Mouse (Mus musculus): ENCODE results near the gene Ncbp2.
"Not testable (repeated sequence)": the region's sequence is repeated elsewhere in the genome, so short reads cannot be mapped to it uniquely, and the experiment has no call there.

Ncbp2 gene

DNA sequence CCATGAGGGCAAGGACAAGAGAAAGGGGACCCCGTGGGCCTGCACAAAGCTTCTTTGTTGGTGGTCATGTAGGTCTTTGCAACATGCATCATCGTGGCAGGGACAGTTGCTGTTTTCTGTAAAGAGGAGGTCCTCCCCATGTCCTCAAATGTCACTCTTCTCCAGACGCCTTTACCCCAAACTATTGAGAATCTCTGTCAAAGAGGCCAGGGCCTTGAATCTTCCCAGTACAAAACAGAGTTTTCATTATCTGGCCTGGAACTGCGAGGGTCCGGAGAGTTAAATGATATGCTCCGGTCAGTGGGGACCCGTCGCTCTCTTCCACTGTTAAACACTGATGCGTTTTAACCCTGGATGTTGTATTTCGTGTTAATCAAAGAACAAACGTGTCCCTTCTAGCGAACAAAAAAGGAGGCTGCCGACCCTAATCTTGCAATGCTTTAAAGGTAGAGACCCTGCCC lies 13.7 kb upstream of the Ncbp2 start:
- intact Hi-C loops (cut with DNase I), result no loop called here

DNA sequence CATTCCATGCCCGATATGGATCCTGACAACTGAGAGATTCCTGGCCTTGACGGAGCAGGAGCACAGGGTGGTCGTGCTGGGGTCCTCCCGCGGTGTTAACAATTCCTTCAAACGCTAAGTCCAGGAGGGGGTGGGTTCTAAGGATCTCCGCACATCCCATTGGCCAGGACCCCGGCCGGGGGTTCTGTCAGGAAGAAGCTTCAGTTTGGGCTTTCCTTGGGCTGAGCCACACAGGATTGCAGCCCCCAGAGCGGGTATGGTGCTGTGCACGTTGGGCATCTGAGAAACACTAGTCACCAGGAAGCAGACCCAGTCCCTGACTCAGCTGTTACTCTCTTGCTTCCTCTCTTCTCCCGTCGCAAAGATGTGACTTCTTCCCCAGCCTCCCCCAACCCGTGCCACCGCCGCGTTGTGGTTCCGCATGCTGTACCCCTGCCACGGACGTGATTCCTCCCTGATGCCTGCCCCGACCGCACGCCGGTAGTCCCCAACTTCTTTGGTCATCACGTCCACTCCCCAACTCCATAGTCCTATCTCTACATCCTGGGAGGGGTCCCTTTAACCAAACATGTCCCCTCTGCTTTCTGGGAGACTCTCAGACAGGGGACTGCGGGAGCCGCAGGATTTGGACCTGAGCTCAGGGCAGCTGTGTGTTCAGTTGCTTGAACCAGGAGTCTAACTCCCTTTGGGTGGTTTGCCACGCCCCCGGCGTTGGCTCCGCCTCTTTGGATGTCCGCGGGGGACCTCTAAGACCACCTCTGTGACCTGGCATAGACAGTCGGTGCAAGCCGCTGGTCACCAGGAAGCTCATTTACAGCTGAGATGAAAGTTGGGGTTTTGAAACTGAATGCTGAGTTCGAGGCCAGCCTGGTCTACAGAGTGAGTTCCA lies 13.0 kb upstream of the Ncbp2 start:
- intact Hi-C loops (cut with DNase I), result no loop called here

GRCm38 (mm10) chr16:31936568-31936967 lies 11.7 kb upstream of the Ncbp2 start:
- intact Hi-C loops (cut with DNase I), result no loop called here

GRCm38 (mm10) chr16:31938856-31939255 lies 9.5 kb upstream of the Ncbp2 start:
- intact Hi-C loops (cut with DNase I), result no loop called here

GRCm38 (mm10) chr16:31940586-31940985 lies 7.7 kb upstream of the Ncbp2 start:
- intact Hi-C loops (cut with DNase I), result no loop called here

DNA sequence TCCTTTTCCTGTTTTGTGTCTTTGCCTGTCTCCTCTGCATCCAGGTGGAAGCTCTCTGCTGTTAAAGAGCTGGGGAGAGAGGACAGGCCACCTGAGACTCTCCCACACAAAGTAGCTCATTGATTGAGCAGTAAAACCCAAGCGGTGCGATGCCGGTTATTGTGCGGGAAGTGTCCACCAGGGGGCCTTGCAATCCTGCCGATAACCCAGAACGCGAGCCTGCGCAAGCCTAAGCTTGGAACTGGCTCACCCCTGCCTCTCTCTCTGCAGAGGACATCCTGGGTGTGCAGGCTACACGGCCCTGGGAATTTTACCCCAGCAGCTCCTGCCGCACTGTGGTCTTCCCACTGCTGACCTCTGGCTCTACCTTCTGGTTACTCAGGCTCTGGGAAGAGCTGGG lies 4.3 kb upstream of the Ncbp2 start:
- intact Hi-C loops (cut with DNase I), result no loop called here

- intact Hi-C loops (cut with DNase I), result no loop called here
These were observed 3.5 kb upstream of the Ncbp2 start for GRCm38 (mm10) chr16:31944698-31945255.

DNA sequence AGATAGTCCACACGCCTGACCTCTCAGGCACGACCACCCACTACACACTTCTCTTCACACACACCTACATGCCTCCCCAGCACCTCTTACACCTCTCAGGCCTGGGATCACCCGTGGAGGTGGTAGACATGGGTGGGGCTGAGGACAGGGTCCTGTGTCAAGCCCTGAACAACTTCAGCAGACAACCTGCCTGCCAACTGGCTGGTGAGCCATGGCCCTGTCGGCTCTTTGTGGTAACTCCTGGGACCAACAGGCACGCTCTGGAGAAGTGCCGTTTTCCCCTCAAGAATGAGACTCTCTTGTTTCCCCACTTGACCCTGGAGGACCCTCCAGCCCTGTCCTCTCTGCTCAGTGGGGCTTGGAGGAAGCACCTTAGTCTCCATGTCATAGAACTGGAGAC lies 2.9 kb upstream of the Ncbp2 start:
- intact Hi-C loops (cut with DNase I), result no loop called here

DNA sequence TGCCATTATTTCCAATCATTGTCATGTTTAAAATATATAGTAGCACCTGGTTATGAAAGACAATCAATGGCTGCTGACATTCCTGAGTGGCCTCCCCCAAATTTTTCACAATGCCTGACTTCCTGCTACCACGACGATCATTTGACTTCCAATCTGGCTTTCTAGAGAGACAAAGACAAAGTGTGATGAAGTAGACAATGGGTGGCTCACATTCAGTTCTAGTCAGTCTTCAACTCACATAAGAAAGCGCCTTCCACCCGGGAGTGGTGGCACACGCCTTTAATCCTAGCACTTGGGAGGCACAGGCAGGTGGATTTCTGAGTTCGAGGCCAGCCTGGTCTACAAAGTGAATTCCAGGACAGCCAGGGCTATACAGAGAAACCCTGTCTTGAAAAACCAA lies 2.3 kb upstream of the Ncbp2 start:
- intact Hi-C loops (cut with DNase I), result not testable (repeated sequence)

- intact Hi-C loops (cut with DNase I), result no loop called here
These were observed 980 bp upstream of the Ncbp2 start for GRCm38 (mm10) chr16:31947333-31947732.

DNA sequence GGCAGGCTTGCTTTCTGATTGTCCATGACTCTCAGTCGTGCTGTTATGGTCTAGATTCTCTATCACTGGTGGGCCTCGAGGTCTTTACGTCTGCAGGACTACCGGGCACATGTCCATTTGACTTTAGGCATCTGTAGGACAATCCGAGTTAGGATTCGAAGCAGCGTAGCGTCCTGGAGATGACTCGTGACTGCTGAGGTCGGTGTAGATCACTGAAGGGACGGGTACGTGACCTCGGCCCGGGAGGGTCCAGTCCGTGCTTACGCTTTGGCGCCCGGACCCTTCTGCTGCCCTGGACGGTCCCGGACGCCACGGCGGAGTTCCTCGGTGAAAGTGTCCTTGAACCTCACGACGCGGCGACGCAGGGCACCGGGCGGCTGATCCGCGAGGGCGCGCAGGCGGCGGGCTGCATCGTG lies 404 bp upstream of the Ncbp2 start:
- intact Hi-C loops (cut with DNase I), result loop anchor here (2.0 kb wide), 1 partner anchor 55 kb away; the partner anchor contains the start of gene Senp5

- intact Hi-C loops (cut with DNase I), result no loop called here
These were observed 14.9 kb downstream of the Ncbp2 start for GRCm38 (mm10) chr16:31963224-31963623.

DNA sequence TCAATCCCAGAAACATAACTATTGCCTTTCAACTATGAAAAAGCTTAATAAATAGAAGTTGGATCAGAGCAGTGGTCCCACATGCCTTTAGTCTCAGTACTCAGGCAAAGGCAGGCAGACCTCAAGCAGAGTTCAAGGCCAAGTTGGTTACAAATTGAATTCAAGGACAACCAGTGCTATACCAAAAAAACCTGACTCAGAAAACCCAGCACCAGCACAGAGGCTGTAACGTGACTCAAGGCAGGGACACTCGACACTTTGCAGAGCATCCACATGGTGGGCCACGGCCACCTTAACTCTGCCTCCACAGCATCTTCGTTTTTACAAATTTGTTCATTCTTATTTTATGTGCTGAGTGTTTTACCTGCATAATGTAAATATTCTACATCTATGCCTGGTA lies 26.9 kb downstream of the Ncbp2 start:
- intact Hi-C loops (cut with DNase I), result no loop called here

GRCm38 (mm10) chr16:31979501-31979900 lies 31.2 kb downstream of the Ncbp2 start:
- intact Hi-C loops (cut with DNase I), result no loop called here

GRCm38 (mm10) chr16:31980946-31981345 lies 32.6 kb downstream of the Ncbp2 start:
- intact Hi-C loops (cut with DNase I), result no loop called here

DNA sequence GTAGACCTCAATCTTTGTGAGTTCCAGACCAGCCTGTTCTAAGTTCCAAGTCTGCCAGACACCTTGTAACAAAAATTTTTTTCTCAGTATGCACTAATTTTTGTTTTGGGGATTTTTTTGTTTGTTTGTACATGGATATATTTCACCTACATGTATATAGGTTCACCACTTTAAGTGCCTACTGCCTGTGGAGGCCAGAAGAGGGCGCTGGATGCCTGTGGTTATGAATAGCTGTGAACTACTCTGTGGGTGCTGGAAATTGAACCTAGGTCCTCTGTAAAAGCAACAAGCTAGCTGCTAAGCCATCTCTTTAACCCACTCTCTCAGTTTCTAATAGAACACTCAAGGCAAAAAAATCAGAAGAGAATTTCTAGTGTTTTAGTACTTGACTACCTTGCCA lies 43.7 kb downstream of the Ncbp2 start:
- intact Hi-C loops (cut with DNase I), result no loop called here

DNA sequence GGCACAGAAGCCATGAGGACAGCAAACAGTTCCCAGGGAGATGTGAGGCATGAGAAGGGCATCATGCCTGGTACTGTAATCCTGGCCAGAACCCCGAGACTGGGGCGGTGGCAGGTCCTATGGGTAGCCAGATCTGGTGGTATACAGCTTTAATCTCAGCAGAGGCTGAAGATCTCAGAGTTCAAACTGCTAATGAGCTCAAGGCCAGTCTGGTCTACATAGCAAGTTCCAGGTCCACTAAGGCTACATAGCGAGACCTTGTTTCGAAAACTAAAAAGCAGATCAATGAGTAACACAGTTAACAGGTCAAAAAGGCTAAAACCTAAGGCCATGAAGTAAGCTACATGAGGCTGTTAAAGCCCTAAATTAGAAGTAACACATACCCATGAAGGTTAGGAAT lies 44.9 kb downstream of the Ncbp2 start:
- intact Hi-C loops (cut with DNase I), result no loop called here

DNA sequence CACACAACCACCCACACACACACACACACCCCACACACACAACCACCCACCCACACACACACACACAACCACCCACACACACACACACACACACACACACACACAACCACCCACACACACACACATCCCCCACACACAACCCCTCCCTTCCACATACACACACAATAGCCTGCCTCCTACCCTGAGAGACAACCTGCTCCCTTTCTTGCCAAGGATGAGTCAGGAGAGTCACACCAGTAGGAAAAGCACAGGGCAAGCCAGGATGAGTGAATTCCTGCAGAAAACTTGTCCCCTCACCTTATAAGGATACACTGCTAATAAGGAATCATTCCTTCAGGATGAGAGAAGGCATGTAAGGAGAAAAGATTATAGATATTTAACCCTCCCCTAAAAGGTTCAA lies 45.6 kb downstream of the Ncbp2 start:
- intact Hi-C loops (cut with DNase I), result no loop called here

GRCm38 (mm10) chr16:31996371-31996770 lies 48.1 kb downstream of the Ncbp2 start:
- intact Hi-C loops (cut with DNase I), result no loop called here

- intact Hi-C loops (cut with DNase I), result loop anchor here (2.0 kb wide), 1 partner anchor 54 kb away; the partner anchor contains the start of genes 0610012G03Rik and Ncbp2
These were observed 54.5 kb downstream of the Ncbp2 start, which contains the start of gene Senp5 for GRCm38 (mm10) chr16:32002509-32003477. Gene Senp5, minus strand, starts transcription at chr16:32003287.

- intact Hi-C loops (cut with DNase I), result no loop called here
These were observed 56.4 kb downstream of the Ncbp2 start for GRCm38 (mm10) chr16:32004731-32005130.

Data from adrenal gland (tissue).